Mouse (Mus musculus): ENCODE data around the gene Ifi211.
"Not testable (repeated sequence)": the region's sequence is repeated elsewhere in the genome, so short reads cannot be mapped to it uniquely, and the experiment has no call there.

The Ifi211 gene

DNA sequence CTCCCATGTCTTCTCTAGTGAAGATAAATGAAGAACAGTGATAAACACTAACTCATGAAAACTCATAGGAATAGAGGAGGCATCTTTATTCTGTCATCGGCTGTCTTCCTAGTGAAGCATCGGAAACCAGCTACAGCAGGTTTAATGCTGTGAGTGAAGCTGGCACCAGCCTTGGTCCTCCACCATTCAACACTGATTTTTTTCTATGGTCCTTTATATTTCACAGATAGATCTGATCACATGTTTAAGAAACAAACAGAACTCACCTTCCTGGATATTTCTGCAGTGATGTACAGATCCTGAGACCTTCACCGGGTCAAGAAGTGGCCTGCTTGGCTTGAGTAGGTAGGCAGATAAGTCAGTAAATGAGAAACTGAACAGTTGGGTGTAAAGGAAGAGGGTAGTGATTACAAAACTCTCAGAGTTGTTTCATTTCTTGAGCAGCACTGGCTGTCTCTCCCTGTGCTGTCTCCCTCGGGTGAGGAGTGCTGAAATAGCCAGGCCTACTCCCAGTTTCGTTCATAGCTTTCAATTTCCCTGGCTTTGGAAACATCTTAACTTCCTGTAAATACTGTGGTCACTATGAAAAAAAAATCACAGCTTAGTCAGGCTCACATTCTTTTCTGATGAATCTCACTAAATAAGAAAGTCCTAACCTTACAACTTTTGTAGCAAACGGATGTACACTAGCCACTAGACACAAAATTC lies at the start of gene Ifi211:
Gene Ifi211, minus strand, starts transcription at position 499 of the 708 bp plus-strand sequence.
- not testable (repeated sequence) for DNase-seq (ENCODE audit: low read depth, low spot score)

DNA sequence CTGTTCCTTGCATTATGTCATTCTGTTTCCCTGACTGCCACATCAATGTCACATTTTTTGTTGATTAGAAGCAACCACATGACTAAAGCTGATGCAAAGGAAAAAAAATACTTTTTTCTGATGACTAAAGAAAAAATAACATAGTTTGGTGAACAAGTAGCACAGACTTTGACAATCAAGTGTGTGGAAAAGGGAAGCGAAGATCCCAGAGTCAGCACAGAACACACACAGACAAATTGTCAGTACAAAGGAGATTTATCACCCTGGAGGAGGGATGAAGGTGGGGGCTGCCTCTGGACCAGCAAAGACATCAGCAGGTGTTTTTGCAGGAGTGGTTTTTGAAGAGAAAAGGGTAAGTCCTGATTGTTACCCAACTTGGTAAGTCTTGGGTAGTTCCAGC lies 48.6 kb upstream of the Ifi211 start:
- DNase-seq (ENCODE audit: low read depth, low spot score) = not testable (repeated sequence)

DNA sequence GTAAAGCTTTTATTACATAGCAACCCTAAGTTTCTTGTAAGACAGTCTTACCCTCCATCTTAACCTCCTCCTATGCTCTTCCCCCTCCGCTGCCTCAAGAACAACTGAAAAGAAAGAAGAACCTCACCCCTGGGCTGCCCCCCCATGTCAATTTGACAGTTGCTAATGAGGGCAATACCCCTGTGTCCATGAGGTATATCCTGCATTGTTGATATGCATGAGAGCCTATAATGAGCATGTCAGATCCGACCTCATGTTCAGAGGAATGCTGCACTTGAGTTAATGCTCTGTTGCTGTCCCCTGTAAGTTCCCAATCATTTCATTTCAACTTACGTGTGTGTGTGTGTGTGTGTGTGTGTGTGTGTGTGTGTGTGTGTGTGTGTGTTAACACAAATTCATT lies 47.2 kb upstream of the Ifi211 start:
- DNase-seq (ENCODE audit: low read depth, low spot score) = not testable (repeated sequence)

DNA sequence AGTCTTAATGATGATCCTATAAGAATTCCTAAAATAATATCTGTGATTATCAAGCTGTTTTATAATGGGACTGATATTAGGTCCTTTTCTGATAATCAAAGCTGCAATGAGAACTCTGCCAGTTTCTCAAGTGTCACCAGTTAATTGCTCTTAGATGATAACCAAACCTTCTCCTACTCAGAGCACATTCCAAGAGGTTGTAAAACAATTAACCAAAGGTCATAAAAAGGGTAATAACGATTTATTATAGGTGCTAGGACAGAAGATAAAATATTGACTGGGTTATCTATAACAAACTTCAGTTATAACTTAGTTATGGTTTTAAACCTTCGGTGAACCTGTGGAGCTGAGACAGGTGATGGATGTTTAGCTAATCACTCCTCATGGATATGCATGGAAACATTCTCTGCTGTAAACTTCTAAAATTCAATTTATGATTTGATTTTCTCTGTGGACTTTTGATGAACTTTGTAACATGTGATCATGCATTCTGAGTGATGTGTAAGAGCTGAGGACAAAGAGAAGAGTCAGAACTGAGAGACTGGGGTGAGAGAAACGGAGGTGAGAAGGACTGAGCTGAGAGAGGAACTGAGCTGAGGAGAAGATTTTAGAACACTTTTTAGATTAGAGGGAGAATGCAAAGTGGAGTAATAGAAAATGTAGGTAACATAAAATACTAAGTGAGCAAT lies 43.1 kb upstream of the Ifi211 start:
- DNase-seq (ENCODE audit: low read depth, low spot score) = not testable (repeated sequence)

DNA sequence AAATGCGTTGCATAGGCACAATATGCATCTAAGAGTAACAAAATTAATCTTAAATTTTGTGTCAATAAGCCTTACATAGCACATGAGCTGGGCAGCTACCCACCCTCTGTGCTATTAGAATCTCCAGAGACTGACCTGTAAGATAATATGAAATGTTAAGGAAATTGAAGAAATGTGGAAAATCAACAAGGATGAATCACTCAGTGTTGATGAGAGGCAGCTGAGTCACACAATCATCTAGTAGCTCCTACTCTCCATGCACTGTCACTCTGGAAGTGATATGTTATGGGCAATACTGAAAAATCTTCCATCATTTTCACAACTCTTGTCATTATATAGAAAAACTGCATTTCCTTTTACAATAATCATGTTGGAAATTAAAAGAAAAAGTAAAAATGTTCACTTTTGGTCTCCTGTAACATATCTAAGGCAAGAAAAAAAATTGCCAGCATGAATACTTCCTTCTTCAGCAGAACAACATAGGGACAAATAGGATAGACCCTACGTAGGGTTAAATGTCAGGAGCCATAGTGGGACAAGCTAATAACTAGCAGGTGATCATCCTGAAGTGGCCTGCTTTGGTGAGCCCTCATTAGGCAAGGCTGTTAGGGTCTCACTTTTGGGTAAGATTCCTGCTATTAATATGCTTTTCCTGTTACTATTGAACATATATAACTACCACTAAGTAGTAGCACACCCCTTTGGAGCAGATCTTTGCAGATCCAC lies 42.4 kb upstream of the Ifi211 start:
- no peak for DNase-seq (ENCODE audit: low read depth, low spot score)

DNA sequence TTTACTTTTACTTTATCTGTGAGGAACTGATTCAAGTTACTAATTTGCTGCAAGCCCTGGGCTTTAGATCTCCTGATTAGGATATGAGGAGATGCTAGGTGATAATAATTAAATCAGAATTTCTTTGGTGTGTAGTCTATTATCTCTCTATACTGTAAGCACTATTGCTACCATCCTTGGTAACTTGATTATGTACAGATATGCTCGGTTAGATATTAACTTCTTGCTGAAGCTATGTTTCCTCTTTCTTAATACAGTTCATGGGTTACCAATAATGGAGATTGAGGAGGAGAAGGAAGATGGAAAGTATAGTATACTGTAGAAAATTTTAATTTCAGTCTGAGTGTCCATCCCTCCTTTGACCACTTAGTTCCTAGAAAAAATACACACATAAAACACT lies 40.7 kb upstream of the Ifi211 start:
- DNase-seq (ENCODE audit: low read depth, low spot score) = no peak

DNA sequence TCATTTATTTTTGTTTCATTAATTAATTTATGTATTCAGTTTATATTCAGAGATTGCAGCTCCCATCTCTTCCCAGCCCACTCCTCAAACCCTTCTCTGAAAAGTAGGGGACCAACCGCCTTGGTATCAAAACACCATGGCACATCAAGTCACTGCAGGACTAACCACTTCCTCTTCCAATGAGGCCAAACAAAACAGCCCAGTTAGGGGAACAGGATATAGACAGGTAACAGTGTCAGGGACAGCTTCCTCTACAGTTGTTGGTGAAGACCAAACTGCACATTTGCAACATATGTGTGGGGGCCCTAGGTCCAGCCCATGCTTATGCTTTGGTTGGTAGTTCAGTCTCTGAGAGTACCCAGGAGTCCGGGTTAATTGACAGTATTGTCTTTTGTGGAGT lies 36.2 kb upstream of the Ifi211 start:
- DNase-seq (ENCODE audit: low read depth, low spot score) = not testable (repeated sequence)

DNA sequence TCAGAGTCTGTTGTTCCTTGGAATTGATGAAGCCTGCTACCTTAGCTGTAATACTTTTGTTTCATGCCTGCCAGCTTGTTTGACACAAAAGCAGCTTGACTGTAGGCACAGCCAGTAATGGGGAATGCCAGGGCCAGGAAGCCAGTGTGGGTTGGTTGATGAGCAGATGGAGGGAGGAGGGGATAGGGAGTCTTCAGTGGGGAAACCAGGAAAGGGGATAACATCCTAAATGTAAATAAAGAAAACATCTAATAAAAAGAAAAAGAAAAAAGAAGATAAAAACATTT lies 29.9 kb upstream of the Ifi211 start:
- not testable (repeated sequence) for DNase-seq (ENCODE audit: low read depth, low spot score)

DNA sequence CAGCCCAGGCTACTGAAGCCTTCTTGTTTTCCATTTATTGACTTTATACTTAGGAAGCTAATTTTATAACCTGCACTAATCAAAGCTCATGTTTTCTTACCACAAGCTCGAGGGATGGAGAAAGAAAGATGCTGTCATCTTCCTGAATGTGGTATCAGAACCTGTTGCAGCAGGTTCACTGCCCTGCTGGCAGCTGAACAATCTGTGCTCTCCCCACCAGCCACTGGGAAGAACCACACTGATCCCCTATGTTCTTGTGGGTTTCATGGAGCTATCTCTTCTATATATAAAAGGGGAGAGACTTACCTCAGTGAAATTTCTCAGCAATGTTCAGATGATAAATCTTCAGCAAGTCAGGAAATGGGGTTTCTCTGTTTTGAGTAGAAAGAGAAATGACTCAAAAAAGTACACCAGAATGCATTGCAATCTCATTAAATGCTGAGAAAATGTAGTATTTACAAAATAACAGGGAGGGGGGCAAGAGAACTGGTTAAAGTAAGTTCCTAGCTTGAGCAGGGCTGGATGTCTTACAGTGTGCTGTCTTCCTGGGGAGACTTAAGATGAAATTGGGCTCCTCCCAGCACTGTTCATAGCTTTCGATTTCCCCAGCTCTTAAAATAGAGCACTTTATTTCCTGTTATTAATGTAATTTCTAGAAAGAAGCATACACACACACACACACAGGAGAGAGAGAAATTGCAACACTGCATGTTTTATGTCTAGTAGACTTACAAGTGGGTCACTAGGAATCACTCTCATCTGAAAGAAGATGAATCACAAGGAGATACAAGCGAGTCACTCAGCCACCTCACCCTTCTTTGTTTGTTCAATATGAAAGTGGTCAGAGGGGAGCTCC lies 29.3 kb upstream of the Ifi211 start, which contains the start of the genes Mndal and Ifi203:
Gene Mndal, minus strand, starts transcription at position 568 of the 856 bp plus-strand sequence.
Gene Ifi203, minus strand, starts transcription at position 749 of the 856 bp plus-strand sequence.
- DNase-seq (ENCODE audit: low read depth, low spot score) = not testable (repeated sequence)

DNA sequence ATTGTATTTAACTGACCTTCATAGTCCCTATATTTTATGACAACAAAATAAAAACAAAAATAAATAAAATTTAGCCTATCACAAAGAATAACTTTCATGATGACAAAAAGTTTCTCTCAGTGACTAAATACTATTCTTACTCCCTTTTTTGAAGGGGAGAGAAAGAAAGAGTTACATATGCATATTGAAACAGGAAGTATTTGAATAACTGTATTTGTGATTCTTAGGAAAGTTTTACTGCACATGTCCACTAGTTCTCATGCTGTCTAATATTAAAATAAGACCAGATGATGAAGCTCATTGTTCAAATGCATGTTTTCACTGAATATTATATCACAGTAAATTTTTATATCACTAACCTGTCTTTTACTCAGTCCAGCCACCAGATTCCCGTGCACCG lies 28.7 kb upstream of the Ifi211 start:
- not testable (repeated sequence) for DNase-seq (ENCODE audit: low read depth, low spot score)

DNA sequence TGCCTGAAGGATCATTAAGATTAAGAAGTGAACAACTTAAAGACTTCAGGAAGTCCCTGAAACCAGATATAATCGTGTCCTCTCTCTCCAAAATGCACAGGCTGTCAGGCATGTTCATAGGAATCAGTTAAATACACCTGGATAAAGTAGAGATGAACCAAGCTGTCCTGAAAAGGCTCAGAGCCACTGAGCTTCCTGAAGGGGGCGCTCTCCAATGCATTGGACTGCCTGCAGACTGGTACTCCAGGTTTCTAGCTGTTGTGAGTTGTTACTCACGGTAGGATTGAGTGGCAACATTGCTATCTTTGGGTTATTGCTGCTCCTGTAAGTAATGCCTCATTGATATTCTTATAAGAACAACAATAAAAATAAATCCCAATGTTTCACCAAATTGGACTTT lies 6.4 kb upstream of the Ifi211 start:
- DNase-seq (ENCODE audit: low read depth, low spot score) = not testable (repeated sequence)

DNA sequence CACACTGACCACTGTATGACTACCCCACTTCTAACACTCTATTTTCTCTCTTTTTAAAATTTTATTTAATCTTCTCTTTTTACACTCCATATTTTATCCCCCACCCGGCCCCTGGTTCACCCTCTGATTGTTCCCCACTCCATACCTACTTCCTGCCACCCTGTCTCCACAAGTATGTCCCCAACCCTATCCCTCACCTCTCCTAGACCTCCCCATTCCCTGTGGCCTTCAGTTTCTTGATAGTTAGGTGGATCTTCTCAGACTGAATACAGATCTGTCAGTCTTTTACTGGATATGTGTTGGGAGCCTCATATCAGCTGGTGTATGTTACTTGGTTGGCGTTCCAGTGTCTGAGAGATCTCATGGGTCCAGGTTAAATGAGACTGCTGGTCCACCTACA lies 1.7 kb upstream of the Ifi211 start:
- no peak for DNase-seq (ENCODE audit: low read depth, low spot score)

DNA sequence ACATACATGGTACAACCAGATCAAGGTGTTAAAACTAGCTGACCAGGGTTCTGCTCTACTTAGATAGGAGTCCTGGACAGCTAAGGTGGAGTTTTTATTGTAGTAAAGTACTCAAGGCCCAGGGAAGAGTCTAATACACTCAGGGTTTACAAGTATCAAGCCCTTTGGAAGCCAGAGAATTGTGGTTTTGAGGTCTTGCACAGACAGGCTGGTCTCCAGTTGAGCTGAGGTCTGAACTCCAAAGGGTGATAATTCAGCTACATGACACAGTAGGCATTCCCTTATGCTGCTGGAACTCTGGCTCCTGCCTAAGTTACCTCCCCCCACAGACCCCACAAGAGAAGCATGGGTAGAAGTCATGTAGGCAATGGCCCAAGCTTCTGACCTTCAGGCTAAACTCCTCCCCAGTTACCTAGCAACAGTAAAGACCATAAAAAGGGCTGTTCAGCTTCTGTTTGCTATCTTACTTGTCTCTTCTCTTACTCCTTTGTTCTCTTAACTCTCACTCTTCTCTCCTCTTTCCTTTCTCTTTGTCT lies 478 bp upstream of the Ifi211 start:
- DNase-seq (ENCODE audit: low read depth, low spot score) = not testable (repeated sequence)

DNA sequence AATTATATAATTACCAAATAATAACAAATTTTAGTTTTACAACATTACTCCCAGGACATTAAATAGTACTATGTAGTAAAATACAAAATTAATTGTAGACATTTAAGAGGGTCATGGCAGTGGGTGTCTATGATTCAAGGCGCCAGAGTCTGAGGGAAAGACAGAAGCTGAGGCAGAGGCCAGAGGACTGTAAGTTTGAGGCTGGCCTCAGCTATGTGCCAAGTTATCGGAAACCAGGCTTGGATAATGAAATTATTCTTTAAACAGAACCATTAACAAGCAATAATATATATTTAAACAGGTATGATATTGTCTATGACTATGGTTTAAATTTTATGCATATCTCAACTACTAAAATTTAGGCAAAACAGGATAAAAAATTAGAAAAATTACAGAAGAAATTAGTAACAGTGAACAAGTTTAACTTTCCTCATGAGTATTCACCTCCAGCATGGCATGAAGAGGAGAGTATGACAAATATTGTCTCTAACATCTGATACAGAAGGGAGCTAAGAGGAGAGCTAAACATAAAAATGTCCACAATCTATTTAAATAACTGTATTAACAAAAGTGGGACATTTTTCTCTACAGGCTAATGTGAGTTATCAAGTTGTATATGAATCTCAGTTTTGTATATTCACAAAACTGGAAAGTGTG lies 910 bp downstream of the Ifi211 start:
- no peak for DNase-seq (ENCODE audit: low read depth, low spot score)

DNA sequence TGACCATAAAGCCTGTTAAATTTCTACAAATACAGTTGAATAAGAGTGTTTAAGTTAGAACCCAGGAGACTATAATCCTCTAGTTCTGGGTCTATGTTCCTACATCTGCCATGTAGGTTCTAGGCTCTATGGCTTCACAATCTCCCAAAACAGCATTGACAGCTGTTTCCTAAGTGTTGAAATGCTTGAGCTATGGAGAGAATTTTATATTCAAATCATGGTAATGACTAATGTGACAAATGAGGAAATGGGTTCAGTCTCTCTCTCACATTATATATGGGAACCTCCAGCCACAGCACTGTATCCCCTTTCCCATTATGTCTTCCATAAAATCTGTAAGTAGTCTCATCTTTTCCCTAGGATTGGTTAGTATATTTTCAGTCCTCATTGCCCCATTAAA lies 4.5 kb downstream of the Ifi211 start:
- not testable (repeated sequence) for DNase-seq (ENCODE audit: low read depth, low spot score)

DNA sequence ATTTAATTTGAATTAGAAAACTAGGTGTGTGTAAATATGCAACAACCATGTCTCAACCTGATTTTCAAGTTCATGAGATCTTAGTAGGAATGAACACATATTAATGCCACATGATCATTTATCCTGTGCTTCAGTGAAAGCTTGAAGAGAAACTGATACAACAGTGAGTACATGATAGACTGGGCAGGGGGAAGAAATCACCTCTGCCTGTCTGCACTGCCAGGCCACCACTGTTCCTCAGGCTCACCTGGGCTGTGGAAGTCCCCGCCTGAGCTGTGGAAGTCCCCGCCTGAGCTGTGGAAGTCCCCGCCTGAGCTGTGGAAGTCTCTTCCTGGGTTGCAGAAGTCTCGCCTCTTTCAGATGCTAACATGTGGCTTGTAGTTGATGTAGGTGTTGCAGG lies 7.0 kb downstream of the Ifi211 start:
- not testable (repeated sequence) for DNase-seq (ENCODE audit: low read depth, low spot score)

DNA sequence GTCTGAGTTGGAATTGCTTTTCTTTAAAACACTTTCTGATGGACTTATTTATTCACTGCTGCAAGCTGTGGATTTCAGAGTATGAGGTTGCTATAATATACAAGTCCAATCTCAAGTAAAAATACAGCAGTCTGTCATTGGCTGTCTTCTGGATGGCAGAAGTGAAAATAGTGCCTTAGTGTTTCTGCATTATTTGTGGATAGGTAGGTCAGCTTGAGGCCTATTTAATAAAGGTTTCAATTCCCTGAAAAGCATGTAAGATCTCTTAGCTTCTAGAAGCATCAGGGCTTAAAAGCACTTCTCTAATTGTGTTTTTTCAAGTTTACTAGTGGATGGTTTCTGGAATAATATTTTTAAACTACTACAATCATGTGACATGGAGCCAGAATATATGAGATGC lies 23.1 kb downstream of the Ifi211 start:
- DNase-seq (ENCODE audit: low read depth, low spot score) = not testable (repeated sequence)

DNA sequence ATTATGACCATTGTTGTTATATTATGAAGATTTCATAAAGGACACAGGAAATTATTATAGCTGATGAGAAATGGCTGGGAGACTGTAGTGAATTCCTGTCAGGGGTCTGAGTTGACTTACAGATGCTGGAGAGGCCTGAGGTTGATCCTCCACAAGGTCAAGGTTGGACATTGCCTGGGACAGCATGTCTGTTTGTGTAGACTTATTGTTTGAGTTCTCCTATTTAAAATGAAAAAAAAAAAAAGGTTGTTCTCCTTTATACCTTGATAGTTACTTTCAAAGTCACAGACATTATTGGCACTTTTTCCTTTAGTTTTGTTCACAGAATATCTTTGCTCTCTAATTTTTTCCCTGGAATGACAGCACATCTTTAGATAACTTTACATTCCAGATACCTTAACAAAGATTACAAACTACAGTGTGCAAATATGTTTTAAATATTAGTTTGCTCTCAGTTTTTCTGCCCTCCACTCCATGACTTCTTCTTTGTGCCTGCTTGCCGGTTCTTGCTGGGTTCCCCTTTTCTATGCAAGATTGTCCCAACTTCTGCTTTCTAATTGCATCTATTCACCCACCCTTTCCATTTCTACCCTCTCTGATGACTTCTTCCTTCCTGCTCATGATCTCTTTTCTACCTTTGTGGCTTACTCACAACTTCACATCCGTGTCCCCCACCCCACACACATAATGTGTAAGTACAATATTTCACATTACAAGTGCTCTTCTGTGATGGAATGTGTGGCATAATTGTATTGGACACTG lies 25.6 kb downstream of the Ifi211 start:
- not testable (repeated sequence) for DNase-seq (ENCODE audit: low read depth, low spot score)

DNA sequence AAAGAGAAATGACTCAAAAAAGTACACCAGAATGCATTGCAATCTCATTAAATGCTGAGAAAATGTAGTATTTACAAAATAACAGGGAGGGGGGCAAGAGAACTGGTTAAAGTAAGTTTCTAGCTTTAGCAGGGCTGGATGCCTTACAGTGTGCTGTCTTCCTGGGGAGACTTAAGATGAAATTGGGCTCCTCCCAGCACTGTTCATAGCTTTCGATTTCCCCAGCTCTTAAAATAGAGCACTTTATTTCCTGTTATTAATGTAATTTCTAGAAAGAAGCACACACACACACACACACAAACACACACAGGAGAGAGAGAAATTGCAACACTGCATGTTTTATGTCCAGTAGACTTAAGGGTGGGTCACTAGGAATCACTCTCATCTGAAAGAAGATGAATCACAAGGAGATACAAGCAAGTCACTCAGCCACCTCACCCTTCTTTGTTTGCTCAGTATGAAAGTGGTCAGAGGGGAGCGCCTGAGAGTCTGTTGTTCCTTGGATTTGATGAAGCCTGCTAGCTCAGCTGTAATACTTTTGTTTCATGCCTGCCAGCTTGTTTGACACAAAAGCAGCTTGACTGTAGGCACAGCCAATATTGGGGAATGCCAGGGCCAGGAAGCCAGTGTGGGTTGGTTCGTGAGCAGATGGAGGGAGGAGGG lies 32.7 kb downstream of the Ifi211 start:
- DNase-seq (ENCODE audit: low read depth, low spot score) = not testable (repeated sequence)
